Mouse (Mus musculus): ENCODE results near the gene Ap1s3. TPM values are rescaled to one million over a fixed set of nuclear protein-coding genes. Genes with fewer than 3 reads are reported as not detected.
A peak's percentile ranks its signal among the peaks of the same experiment; 100 is the strongest.

Gene Ap1s3
- total RNA-seq, 4 experiments from 2014 or later, result not detected

DNA sequence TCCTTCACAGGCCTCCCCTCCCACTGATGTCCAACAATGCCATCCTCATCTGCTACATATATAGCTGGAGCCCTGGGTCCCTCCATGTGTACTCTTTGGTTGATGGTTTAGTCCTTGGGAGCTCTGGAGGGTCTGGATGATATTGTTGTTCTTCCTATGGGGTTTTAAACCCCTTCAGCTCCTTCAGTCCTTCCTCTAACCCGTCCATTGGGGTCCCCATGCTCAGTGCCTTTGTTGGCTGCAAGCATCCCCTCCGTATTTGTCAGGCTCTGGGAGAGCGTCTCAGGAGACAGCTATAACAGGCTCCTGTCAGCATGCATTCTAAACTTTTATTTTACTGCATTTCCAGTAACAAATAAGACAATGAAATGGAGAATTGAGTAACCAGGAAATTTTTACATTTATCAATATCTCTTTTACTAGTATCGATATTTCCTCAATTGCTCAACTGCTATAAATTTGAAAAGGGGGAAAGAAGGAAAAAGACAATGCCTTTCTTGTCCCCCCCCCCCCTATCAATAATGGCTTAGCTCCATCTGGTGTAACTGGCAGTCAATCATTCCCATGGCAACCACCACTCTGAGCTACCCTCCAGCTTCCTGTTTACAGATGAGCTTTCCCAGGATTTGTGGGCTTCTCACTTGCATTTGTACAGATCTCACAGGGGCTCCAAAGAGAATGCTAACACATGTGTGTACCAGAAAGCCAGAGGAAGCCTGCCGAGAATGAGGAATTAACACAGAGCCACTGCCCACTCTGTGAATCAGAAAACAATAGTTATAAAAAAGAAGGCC, 73.2 kb downstream of the Ap1s3 start:
- no peak for DNase-seq (ENCODE audit: low spot score in 2 of 2)

DNA sequence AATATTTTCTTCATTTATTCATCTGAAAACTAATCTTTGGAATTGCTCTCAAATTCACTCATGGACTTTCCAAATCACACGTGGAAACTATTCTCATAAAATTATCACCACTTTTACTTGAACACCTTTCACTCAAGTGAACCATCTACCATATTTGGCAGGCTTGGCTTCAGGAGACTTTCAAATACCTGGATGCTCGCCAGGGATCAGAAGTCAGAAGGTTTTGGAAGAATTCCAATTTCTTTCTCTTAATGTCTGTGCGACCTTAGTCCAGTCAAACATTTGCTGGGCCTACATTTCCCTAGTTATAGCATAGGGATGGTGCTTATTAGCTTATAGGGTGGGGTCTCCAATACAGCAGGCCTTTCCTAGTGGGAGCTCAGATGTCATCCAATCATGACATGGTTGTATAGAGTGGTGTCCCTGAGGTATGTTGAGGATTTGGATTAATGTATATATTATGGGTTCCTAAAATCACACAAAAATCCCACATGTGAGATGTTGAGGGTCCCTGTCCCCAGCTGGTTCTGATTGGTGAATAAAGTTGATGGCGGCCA, 79.0 kb downstream of the Ap1s3 start:
- no peak for DNase-seq (ENCODE audit: low spot score in 2 of 2)

DNA sequence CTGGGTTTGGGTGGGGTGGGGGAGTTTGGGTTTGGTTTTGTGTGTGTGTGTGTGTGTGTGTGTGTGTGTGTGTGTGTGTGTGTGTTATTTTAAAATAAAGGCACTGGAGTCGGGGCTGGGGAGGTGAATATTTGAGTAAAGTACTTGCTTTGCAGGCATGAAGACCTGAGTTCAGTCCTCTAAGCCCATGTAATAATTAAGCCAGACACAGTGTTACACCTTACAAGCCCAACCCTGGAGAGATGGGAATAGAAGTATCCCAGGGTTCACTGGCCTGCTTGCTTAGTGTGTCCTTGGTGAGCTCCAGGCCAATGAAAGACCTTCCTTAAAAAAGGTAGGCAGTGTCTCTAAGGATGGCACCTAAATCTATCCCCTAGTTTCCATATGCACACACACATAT, 80.7 kb downstream of the Ap1s3 start:
- no peak for DNase-seq (ENCODE audit: low spot score in 2 of 2)

DNA sequence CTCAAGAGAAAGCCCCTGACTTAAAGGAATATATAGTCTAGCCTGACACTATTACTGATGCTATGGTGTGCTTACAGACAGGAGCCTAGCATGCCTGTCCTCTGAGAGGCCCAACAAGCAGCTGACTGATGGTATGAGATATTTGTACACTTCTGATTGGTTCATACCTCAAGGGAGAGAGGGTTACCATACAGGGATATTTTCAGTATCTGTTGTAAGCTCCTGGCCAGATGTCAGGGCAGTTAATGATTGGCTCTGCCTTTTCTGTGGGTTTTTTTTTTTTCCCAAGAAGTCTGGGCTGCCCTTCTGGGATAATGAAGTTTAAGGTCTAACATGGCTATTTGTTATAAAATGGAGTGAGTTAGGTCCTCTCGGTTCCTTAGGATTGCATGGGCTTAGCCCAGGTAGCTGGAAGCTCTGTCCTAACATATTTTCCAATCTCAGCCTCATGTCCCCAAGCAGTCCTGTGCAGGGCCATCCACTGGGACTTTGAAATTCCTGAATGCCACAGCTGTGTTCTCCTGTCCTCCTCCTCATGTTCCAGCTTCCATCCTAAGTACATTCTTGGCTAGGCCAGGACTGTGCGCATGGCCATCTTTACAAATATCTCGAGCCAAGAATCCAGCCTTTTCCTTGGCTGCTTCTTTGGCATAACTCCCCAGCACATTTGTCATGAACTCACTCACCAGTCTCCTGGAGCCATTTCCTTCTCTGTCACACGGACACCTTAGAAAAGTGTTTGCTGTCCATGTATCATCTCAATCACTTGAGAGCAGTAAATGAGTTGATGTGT, 81.6 kb downstream of the Ap1s3 start:
- no peak for DNase-seq (ENCODE audit: low spot score in 2 of 2)

DNA sequence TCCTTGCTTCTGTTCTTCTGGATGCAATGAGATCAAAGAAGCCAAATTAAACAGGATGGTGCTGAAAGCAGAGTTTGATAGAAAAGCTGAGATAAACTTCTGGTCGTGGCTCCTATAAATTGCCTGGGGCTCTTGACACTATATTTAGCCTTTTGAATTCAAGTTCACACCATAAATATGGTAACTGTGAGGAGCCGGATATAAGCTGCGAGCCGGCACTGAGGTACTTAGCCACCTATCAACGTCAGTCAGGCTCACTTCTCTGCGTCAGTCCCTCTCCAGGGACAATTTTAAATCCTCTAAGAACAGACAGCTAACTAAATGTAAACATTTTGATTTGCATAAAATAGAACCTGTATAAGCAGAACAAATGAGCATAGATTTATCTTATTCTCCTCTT, 82.3 kb downstream of the Ap1s3 start:
- no peak for DNase-seq (ENCODE audit: low spot score in 2 of 2)

DNA sequence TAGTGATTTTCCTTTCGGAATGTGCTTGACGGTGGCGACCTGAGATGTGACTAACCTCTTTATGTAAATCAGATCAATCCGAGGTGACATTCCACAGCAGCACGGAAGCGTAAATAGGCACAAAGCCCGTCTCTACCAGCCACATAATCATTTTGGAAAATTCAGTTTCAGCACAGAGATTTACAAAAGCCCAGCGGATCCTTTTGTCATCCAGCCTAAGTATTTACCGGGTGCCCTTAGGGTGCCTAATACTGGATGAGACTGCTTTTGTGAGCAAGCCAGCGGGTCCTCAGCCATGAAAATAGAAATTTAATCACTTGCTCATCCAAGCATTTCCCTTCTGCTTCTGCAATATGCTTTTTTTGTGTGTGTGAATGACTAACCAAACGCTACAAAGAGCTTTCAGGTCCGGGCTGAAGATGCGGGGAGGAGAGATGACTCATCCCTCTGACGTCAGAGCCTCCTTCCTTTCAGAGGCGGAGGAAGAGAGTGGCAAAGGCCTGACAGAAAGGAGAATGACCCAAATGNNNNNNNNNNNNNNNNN, 90.6 kb downstream of the Ap1s3 start:
- DNase-seq (ENCODE audit: low spot score in 2 of 2), result peak in 1 of 2 experiments; percentile 15

DNA sequence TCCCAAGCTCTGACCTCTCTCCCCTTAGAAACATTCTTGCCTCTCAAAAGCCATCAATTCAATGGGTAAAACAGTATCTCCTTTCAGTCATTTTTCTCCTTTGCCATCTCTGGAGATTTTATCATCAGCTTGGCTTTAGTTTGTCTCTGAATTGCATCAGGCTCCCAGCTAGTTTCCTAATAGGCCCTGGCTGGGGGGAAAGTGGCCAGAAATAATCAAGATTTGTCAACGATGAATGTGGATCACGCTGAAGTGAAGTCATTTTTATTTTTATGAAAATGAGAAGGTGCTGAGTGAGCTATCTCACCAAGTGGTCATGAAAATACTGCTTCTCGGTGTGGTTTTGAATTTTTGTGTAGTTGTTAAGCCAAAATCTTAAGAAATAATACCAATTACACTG, 94.4 kb downstream of the Ap1s3 start:
- DNase-seq (ENCODE audit: low spot score in 2 of 2), result peak; percentile 13

DNA sequence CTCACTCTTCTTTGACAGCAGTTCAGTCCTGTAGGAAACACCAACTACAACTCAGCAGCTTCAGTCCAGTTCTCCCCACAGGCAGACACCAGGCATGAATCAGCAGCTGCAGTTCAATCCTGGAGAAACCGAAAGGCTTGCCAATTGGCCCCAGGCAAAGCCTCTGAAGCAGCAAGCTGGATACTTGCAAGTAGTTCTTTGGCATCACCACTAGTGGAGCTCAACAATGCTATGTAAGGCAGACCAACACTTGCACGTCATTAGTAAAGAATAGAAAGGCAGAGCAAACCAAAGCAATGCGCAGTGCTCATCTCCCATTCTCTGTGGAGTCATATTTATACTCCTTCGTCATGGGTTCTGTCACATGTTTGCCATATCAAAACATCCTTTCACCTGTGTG, 99.9 kb downstream of the Ap1s3 start:
- DNase-seq (ENCODE audit: low spot score in 2 of 2), result no peak

DNA sequence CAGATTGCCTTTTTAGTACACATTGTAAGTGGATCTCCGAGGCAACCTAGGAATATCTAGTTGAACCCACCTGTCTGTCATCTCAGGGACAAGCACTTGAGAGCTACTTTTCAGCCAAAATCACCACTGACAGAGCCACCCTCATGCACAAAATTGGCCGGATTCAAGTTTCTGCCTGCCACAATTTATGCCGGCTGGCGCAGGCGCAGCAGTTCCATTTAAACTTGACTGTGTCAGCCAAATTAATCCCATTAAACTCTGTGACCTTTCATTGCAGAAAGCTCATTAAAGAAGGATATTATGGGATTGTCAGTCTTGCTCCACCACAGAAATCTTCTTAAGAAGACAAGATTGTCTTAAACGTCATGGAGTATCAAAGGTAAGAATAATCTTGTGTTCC, 100.6 kb downstream of the Ap1s3 start:
- no peak for DNase-seq (ENCODE audit: low spot score in 2 of 2)

DNA sequence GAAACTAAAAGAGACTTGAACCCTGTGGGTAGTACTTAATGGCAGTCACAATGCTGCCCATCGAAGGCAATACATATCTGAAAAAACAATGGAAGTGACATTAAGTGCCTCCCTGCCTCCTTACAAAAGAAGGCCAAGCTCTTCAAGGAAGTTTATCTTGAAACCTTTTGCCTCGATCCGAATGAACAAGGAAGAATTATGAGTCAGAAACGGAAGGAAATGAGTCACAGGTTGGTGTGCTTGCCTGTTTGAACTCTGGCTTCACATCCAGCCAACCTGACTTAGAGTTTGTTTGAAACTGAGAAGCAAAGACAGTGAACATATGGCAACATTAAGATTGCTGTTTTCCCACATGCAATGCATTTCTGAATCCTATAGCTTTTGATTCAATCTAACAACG, 110.6 kb downstream of the Ap1s3 start:
- DNase-seq (ENCODE audit: low spot score in 2 of 2), result no peak

Other genes starting within 250 kb of the Ap1s3 start
- under 1 TPM in 1 of 4 experiments, not detected in 3; 0.12 TPM for gene Scg2, start 231.9 kb downstream of the Ap1s3 start, total RNA-seq (2022)
- gene Mrpl44, start 104.0 kb upstream of the Ap1s3 start, total RNA-seq (2022), result 10 to 100 TPM; 30.4 to 34.7 (median 33.1) TPM
- 10 to 100 TPM in 1 of 4 experiments, 1 to 10 TPM in 3; 9.1 to 14.7 (median 9.3) TPM for gene Wdfy1, start 104.2 kb upstream of the Ap1s3 start, total RNA-seq (2022)
- 10 to 100 TPM; 68.2 to 83.3 (median 76.2) TPM for gene Serpine2, start 189.2 kb upstream of the Ap1s3 start, total RNA-seq (2022)